Mouse (Mus musculus): Measurements from ENCODE around the gene Olfr556. TPM values are rescaled to one million over a fixed set of nuclear protein-coding genes. Genes with fewer than 3 reads are reported as not detected.

Olfr556 gene
- polyA plus RNA-seq, 1 experiment: not detected

DNA sequence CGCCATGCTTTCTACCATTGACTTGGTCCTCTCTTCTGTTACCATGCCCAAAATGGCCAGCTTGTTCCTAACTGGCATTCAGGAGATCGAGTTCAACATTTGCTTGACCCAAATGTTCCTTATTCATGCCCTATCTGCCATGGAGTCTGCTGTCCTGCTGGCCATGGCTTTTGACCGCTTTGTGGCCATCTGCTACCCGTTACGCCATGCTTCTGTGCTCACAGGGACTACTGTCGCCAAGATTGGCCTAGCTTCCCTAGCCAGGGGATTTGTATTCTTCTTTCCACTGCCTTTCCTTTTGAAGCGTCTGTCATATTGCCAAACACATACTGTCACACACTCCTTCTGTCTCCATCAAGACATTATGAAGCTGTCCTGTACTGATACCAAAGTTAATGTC is 33.8 kb downstream of the Olfr556 start:
- no peak overlapping the region for H3K4me3 ChIP-seq (ENCODE audit: extremely low read depth, insufficient read depth, insufficient read length)
- DNase-seq (ENCODE audit: low read depth in 1 of 2, low spot score in 2 of 2): no peak
- no peaks in the 10 kb centered on the region for H3K4me1 ChIP-seq (ENCODE audit: control insufficient read depth, insufficient read depth, insufficient read length)
- 89% methylated on average over 7 of the region's 7 CpGs for WGBS
- H3K36me3 ChIP-seq (ENCODE audit: control insufficient read depth, insufficient read depth, low read length): no peaks in the 10 kb centered on the region
- H3K27ac ChIP-seq (ENCODE audit: insufficient read depth, low read length): no peak overlapping the region
- no peaks in the 10 kb centered on the region for H3K27me3 ChIP-seq (ENCODE audit: control insufficient read depth, insufficient read depth, low read length)
- TF ChIP-seq CTCF (IDR thresholded peaks at IDR 0.05; ENCODE audit: extremely low read depth, insufficient read depth, insufficient read length, insufficient replicate concordance) (no peak), POLR2A (IDR thresholded peaks at IDR 0.05; ENCODE audit: low read depth, low read length) (no peak)

GRCm38 (mm10) chr7:102701915-102702314 is 37.2 kb downstream of the Olfr556 start, which contains the start of gene Olfr558:
Gene Olfr558 (plus strand): TSS chr7:102702215.
- Histone ChIP-seq H3K27me3 (ENCODE audit: control insufficient read depth, insufficient read depth, low read length) (no peaks in the 10 kb centered on the region), H3K4me1 (ENCODE audit: control insufficient read depth, insufficient read depth, insufficient read length) (no peaks in the 10 kb centered on the region), H3K36me3 (ENCODE audit: control insufficient read depth, insufficient read depth, low read length) (no peaks in the 10 kb centered on the region), H3K27ac (ENCODE audit: insufficient read depth, low read length) (no peak within 1 kb of the TSS), H3K4me3 (ENCODE audit: extremely low read depth, insufficient read depth, insufficient read length) (no peak within 1 kb of the TSS)
- DNase-seq (ENCODE audit: low read depth in 1 of 2, low spot score in 2 of 2): no peak
- TF ChIP-seq CTCF (IDR thresholded peaks at IDR 0.05; ENCODE audit: extremely low read depth, insufficient read depth, insufficient read length, insufficient replicate concordance) (no peak), POLR2A (IDR thresholded peaks at IDR 0.05; ENCODE audit: low read depth, low read length) (no peak)

DNA sequence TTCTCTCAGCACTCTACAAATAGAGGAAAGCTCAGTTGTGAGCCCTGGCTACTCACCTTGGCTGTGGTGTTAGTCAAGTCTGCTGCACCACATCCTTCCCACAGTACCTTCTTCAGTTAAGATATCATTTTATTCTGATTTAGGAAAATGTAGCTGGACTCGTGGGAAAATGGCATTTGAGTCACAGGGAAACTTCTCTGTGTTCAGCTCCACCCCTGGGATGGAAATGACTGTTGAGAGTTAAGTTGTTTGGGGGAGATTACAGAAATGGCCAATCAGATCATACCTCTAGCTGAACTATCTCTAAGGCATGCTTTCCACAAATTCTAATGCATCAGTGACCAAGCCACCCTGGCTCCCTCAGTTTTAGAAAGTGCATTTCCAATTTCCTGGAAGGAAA is 54.3 kb downstream of the Olfr556 start, which contains the start of gene Olfr33:
TSS of gene Olfr33 (minus strand) at position 101 of the 400 bp plus-strand sequence.
- H3K27me3 ChIP-seq (ENCODE audit: control insufficient read depth, insufficient read depth, low read length): no peaks in the 10 kb centered on the region
- 37% methylated on average over 1 of the region's 1 CpGs for WGBS

More for the DNA sequence above, 54.3 kb downstream of the Olfr556 start, which contains the start of gene Olfr33:
- H3K27ac ChIP-seq (ENCODE audit: insufficient read depth, low read length): no peak within 1 kb of the TSS
- no peak for DNase-seq (ENCODE audit: low read depth in 1 of 2, low spot score in 2 of 2)
- no peaks in the 10 kb centered on the region for H3K4me1 ChIP-seq (ENCODE audit: control insufficient read depth, insufficient read depth, insufficient read length)
- H3K4me3 ChIP-seq (ENCODE audit: extremely low read depth, insufficient read depth, insufficient read length): no peak within 1 kb of the TSS
- TF ChIP-seq POLR2A (IDR thresholded peaks at IDR 0.05; ENCODE audit: low read depth, low read length) (no peak), CTCF (IDR thresholded peaks at IDR 0.05; ENCODE audit: extremely low read depth, insufficient read depth, insufficient read length, insufficient replicate concordance) (no peak)
- no peaks in the 10 kb centered on the region for H3K36me3 ChIP-seq (ENCODE audit: control insufficient read depth, insufficient read depth, low read length)

Other genes starting within 250 kb of the Olfr556 start
- gene Rrm1, start 223.2 kb upstream of the Olfr556 start, polyA plus RNA-seq (2012; rRNA removed): 10.5 and 11.9 TPM in 2 replicates
- gene Olfr543, start 183.2 kb upstream of the Olfr556 start, polyA plus RNA-seq (2012; rRNA removed): not detected in 2 replicates
- not detected in 2 replicates for gene Olfr544, start 176.6 kb upstream of the Olfr556 start, polyA plus RNA-seq (2012; rRNA removed)
- not detected in 2 replicates for gene Olfr545, start 165.3 kb upstream of the Olfr556 start, polyA plus RNA-seq (2012; rRNA removed)
- gene Olfr547, start 130.2 kb upstream of the Olfr556 start, polyA plus RNA-seq (2012; rRNA removed): not detected in 2 replicates
- not detected in 2 replicates for gene Olfr548-ps1, start 124.0 kb upstream of the Olfr556 start, polyA plus RNA-seq (2012; rRNA removed)
- gene Olfr549, start 115.0 kb upstream of the Olfr556 start, polyA plus RNA-seq (2012; rRNA removed): not detected in 2 replicates
- gene Trim21, start 99.4 kb upstream of the Olfr556 start, polyA plus RNA-seq (2012; rRNA removed): 6.3 and 8.1 TPM in 2 replicates
- not detected in 2 replicates for gene Olfr550, start 93.5 kb upstream of the Olfr556 start, polyA plus RNA-seq (2012; rRNA removed)
- not detected in 2 replicates for gene Olfr551, start 73.0 kb upstream of the Olfr556 start, polyA plus RNA-seq (2012; rRNA removed)
- 0.06 and 0.12 TPM in 2 replicates for gene Olfr552, start 67.1 kb upstream of the Olfr556 start, polyA plus RNA-seq (2012; rRNA removed)
- not detected in 2 replicates for gene Olfr553, start 46.7 kb upstream of the Olfr556 start, polyA plus RNA-seq (2012; rRNA removed)
- gene Olfr554, start 26.5 kb upstream of the Olfr556 start, polyA plus RNA-seq (2012; rRNA removed): not detected in 2 replicates
- gene Olfr555, start 6.1 kb upstream of the Olfr556 start, polyA plus RNA-seq (2012; rRNA removed): not detected in 2 replicates
- 10.6 and 12.4 TPM in 2 replicates for gene Trim68, start 22.4 kb downstream of the Olfr556 start, polyA plus RNA-seq (2012; rRNA removed)
- gene Olfr557, start 31.0 kb downstream of the Olfr556 start, polyA plus RNA-seq (2012; rRNA removed): not detected in 2 replicates
- gene Olfr558, start 37.3 kb downstream of the Olfr556 start, polyA plus RNA-seq (2012; rRNA removed): 0.07 and 0.19 TPM in 2 replicates
- gene Olfr33, start 54.2 kb downstream of the Olfr556 start, polyA plus RNA-seq (2012; rRNA removed): not detected in 2 replicates
- not detected in 2 replicates for gene Olfr559, start 62.6 kb downstream of the Olfr556 start, polyA plus RNA-seq (2012; rRNA removed)
- not detected in 2 replicates for gene Olfr560, start 94.5 kb downstream of the Olfr556 start, polyA plus RNA-seq (2012; rRNA removed)
- 0.12 and 0.26 TPM in 2 replicates for gene Olfr78, start 94.6 kb downstream of the Olfr556 start, polyA plus RNA-seq (2012; rRNA removed)
- not detected in 2 replicates for gene Olfr561, start 106.3 kb downstream of the Olfr556 start, polyA plus RNA-seq (2012; rRNA removed)
- gene Olfr564, start 138.6 kb downstream of the Olfr556 start, polyA plus RNA-seq (2012; rRNA removed): not detected in 2 replicates
- not detected in 2 replicates for gene Olfr566, start 193.9 kb downstream of the Olfr556 start, polyA plus RNA-seq (2012; rRNA removed)
- not detected in 2 replicates for gene Olfr568, start 212.2 kb downstream of the Olfr556 start, polyA plus RNA-seq (2012; rRNA removed)
- not detected in 2 replicates for gene Olfr569, start 226.0 kb downstream of the Olfr556 start, polyA plus RNA-seq (2012; rRNA removed)
- not detected in 2 replicates for gene Olfr570, start 229.7 kb downstream of the Olfr556 start, polyA plus RNA-seq (2012; rRNA removed)